Mouse (Mus musculus): Measurements from ENCODE around the gene Setdb1. TPM values are rescaled to one million over a fixed set of nuclear protein-coding genes. Genes with fewer than 3 reads are reported as not detected.

Setdb1 gene
- total and polyA plus RNA-seq, 3 experiments = 33.7 to 49.5 (median 43.2) TPM

GRCm38 (mm10) chr3:95284062-95284461 is 72.9 kb downstream of the Setdb1 start:
- dilution Hi-C loops (cut with MboI; ENCODE audit: extremely low pct_ligation_motif_present, extremely low pct_unique_long_range_greater_than_20kb, low sequenced_read_pairs) (no loop called here), in situ Hi-C loops (cut with MboI; ENCODE audit: low pct_ligation_motif_present, low pct_unique_long_range_greater_than_20kb, low sequenced_read_pairs) (no loop called here)
- peaks cover 4 to 12% of the 10 kb centered on the region in 2 experiments for H3K36me3 ChIP-seq (replicated peaks in 1 of 2; ENCODE audit: control insufficient read depth in 1 of 2, insufficient read depth in 1 of 2, low read length in 1 of 2)
- H3K79me2 ChIP-seq (replicated peaks; ENCODE audit: control insufficient read depth, extremely low read depth, insufficient read depth, poor library complexity, severe bottlenecking) = 0 out of 2 replicates have a peak, but pooled peaks cover 2% of the 10 kb centered on the region
- H3K9me3 ChIP-seq (replicated peaks; ENCODE audit: low read length) = no peaks in the 10 kb centered on the region
- peak overlapping the region; percentile 80; the same call in 1 of the 2 replicates for H3K4me2 ChIP-seq (ENCODE audit: insufficient read depth, low read depth, poor library complexity, severe bottlenecking)
- H3K27ac ChIP-seq (ENCODE audit: insufficient read depth, low read depth) = no peak overlapping the region
- H3K9ac ChIP-seq (ENCODE audit: insufficient read depth, low read depth) = 0 out of 2 replicates have a peak overlapping the region, but pooled peaks have one; percentile 96
- DNase-seq (ENCODE audit: extremely low read depth) = no peak
- TF ChIP-seq MAX (IDR thresholded peaks at IDR 0.05; ENCODE audit: low read length) = no peak
- TF ChIP-seq EP300 (IDR thresholded peaks at IDR 0.05; ENCODE audit: low read length) = no peak
- no peak for TF ChIP-seq TCF12 (IDR thresholded peaks at IDR 0.05; ENCODE audit: low read depth, low read length)
- no peak for TF ChIP-seq NELFE (IDR thresholded peaks at IDR 0.05; ENCODE audit: low read depth, low read length)
- no peak for TF ChIP-seq IRF4 (IDR thresholded peaks at IDR 0.05; ENCODE audit: low read depth, low read length)
- no peak for TF ChIP-seq JUND (conservative IDR thresholded peaks at IDR 0.05; ENCODE audit: low read depth, low read length)
- TF ChIP-seq HCFC1 (IDR thresholded peaks at IDR 0.05; ENCODE audit: low read depth, low read length) = no peak
- no peak for TF ChIP-seq ZMIZ1 (IDR thresholded peaks at IDR 0.05; ENCODE audit: low read depth, low read length)
- TF ChIP-seq JUN (IDR thresholded peaks at IDR 0.05; ENCODE audit: insufficient read depth, low read depth, low read length) = no peak
- no peak for TF ChIP-seq MAFK (IDR thresholded peaks at IDR 0.05; ENCODE audit: insufficient replicate concordance, low read length)
- no peak for TF ChIP-seq MXI1 (IDR thresholded peaks at IDR 0.05; ENCODE audit: low read depth, low read length)
- no peak for TF ChIP-seq ZNF384 (IDR thresholded peaks at IDR 0.05; ENCODE audit: low read depth, low read length)
- no peak for TF ChIP-seq CHD1 (IDR thresholded peaks at IDR 0.05; ENCODE audit: low read depth, low read length)
- TF ChIP-seq BHLHE40 (IDR thresholded peaks at IDR 0.05; ENCODE audit: low read depth, low read length) = no peak
- no peak for TF ChIP-seq ELF1 (IDR thresholded peaks at IDR 0.05; ENCODE audit: low read depth, low read length)
- TF ChIP-seq CTCF (conservative IDR thresholded peaks at IDR 0.05 in 1 of 2, IDR thresholded peaks at IDR 0.05 in 1 of 2; ENCODE audit: low read depth in 2 of 2, low read length in 2 of 2) = no peak
- no peak for TF ChIP-seq USF1 (IDR thresholded peaks at IDR 0.05; ENCODE audit: low read depth, low read length)
- TF ChIP-seq NRF1 (IDR thresholded peaks at IDR 0.05; ENCODE audit: low read depth, low read length) = no peak
- TF ChIP-seq GABPA (IDR thresholded peaks at IDR 0.05; ENCODE audit: insufficient replicate concordance, low read depth, low read length) = no peak
- TF ChIP-seq MAZ (IDR thresholded peaks at IDR 0.05; ENCODE audit: low read depth, low read length) = no peak
- no peak overlapping the region for H3K4me3 ChIP-seq (replicated peaks in 1 of 3; ENCODE audit: low read depth in 2 of 3, low read length in 2 of 3, poor library complexity in 1 of 3)
- peaks cover 0 to 18% of the 10 kb centered on the region in 2 experiments; a peak in 2 of 4 replicates for H3K4me1 ChIP-seq (ENCODE audit: control insufficient read depth in 1 of 2, insufficient read depth in 2 of 2)
- no peaks in the 10 kb centered on the region for H3K27me3 ChIP-seq (replicated peaks)

DNA sequence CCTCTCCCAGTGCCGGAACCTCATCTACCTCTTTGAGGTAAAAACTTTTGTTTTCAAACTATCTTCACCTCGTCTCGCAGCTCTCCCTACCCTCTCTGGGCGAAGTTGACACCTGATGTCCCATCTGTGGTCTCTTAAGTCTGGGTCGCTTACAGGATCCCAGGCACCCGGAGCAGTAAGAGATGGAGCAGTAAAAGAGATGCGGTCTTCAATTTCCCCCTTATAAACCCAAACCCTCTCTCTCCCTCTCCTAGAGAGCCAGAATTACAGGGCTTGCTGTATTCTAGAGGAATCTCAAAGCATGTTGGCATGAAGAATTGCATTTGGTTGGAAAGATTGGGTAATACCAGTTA is 73.4 kb downstream of the Setdb1 start:
- Histone ChIP-seq H3K79me2 (replicated peaks; ENCODE audit: control insufficient read depth, extremely low read depth, insufficient read depth, poor library complexity, severe bottlenecking) (0 out of 2 replicates have a peak, but pooled peaks cover 2% of the 10 kb centered on the region), H3K4me3 (replicated peaks in 1 of 3; ENCODE audit: low read depth in 2 of 3, low read length in 2 of 3, poor library complexity in 1 of 3) (peak overlapping the region in 2 of 3 experiments; percentile 68 to 75), H3K27me3 (replicated peaks) (no peaks in the 10 kb centered on the region), H3K9ac (ENCODE audit: insufficient read depth, low read depth) (peak overlapping the region; percentile 96), H3K9me3 (replicated peaks; ENCODE audit: low read length) (no peaks in the 10 kb centered on the region), H3K27ac (ENCODE audit: insufficient read depth, low read depth) (no peak overlapping the region), H3K4me2 (ENCODE audit: insufficient read depth, low read depth, poor library complexity, severe bottlenecking) (peak overlapping the region; percentile 80), H3K4me1 (ENCODE audit: control insufficient read depth in 1 of 2, insufficient read depth in 2 of 2) (peaks cover 0 to 18% of the 10 kb centered on the region in 2 experiments; a peak in 2 of 4 replicates), H3K36me3 (replicated peaks in 1 of 2; ENCODE audit: control insufficient read depth in 1 of 2, insufficient read depth in 1 of 2, low read length in 1 of 2) (peaks cover 4 to 9% of the 10 kb centered on the region in 2 experiments)
- DNase-seq (ENCODE audit: extremely low read depth) = no peak
- TF ChIP-seq ZKSCAN1 (IDR thresholded peaks at IDR 0.05; ENCODE audit: borderline replicate concordance, low read depth, low read length) (no peak), MYC (IDR thresholded peaks at IDR 0.05; ENCODE audit: low read depth, low read length) (no peak), NELFE (IDR thresholded peaks at IDR 0.05; ENCODE audit: low read depth, low read length) (0 out of 2 replicates have a peak, but pooled peaks have one; percentile 9), MAX (IDR thresholded peaks at IDR 0.05; ENCODE audit: low read length) (0 out of 2 replicates have a peak, but pooled peaks have one; percentile 16), CTCF (conservative IDR thresholded peaks at IDR 0.05 in 1 of 2, IDR thresholded peaks at IDR 0.05 in 1 of 2; ENCODE audit: low read depth in 2 of 2, low read length in 2 of 2) (no peak), MAZ (IDR thresholded peaks at IDR 0.05; ENCODE audit: low read depth, low read length) (no peak), ZMIZ1 (IDR thresholded peaks at IDR 0.05; ENCODE audit: low read depth, low read length) (no peak), KAT2A (IDR thresholded peaks at IDR 0.05; ENCODE audit: insufficient replicate concordance, low read length) (no peak), CHD2 (IDR thresholded peaks at IDR 0.05; ENCODE audit: low read length) (no peak), EP300 (IDR thresholded peaks at IDR 0.05; ENCODE audit: low read length) (no peak)
- dilution Hi-C loops (cut with MboI; ENCODE audit: extremely low pct_ligation_motif_present, extremely low pct_unique_long_range_greater_than_20kb, low sequenced_read_pairs) = no loop called here
- in situ Hi-C loops (cut with MboI; ENCODE audit: low pct_ligation_motif_present, low pct_unique_long_range_greater_than_20kb, low sequenced_read_pairs) = no loop called here
